Mouse (Mus musculus) liver, postnatal 0 days (tissue): ENCODE results near the gene Gatb. TPM values are rescaled to one million over a fixed set of nuclear protein-coding genes. Genes with fewer than 3 reads are reported as not detected.

Experiments
- ATAC-seq: fragments of 200-750 bp; cut with Nextera tagmentation; 2 replicates; pipeline ENCODE4 v1.8.0; 2017; ENCODE audit warnings: mild to moderate bottlenecking, moderate library complexity
- DNase-seq: peaks from one replicate; pipeline ENCODE4 v3.0.0-alpha.2; 2016
- H3K27ac ChIP-seq: fragments of 300-500 bp; sonication (generic); 2 replicates; pipeline ENCODE4 v1.5.1; 2014; ENCODE audit warnings: antibody characterized with exemption, moderate library complexity, mild to moderate bottlenecking, low read depth
- H3K27me3 ChIP-seq: fragments of 300-500 bp; sonication (generic); 2 replicates; pipeline ENCODE4 v1.6.1; 2014; ENCODE audit warnings: low read length, control low read depth, mixed read lengths; ENCODE audit not compliant: insufficient read depth
- H3K36me3 ChIP-seq: fragments of 300-500 bp; sonication (generic); replicated peaks from 2 replicates; pipeline ENCODE4 v1.6.1; 2014; ENCODE audit warnings: mild to moderate bottlenecking, control low read depth, low read length, moderate library complexity, mixed read lengths; ENCODE audit not compliant: insufficient read depth
- H3K4me1 ChIP-seq: fragments of 300-500 bp; sonication (generic); 2 replicates; pipeline ENCODE4 v1.6.1; 2014; ENCODE audit warnings: antibody characterized with exemption, mild to moderate bottlenecking, control low read depth; ENCODE audit not compliant: insufficient read depth
- H3K4me2 ChIP-seq: fragments of 300-500 bp; sonication (generic); 2 replicates; pipeline ENCODE4 v1.6.1; 2014; ENCODE audit warnings: low read depth, mild to moderate bottlenecking, low read length, moderate library complexity, mixed read lengths
- H3K4me3 ChIP-seq: fragments of 300-500 bp; sonication (generic); 2 replicates; pipeline ENCODE4 v1.5.1; 2014; ENCODE audit warnings: low read depth, low read length
- H3K9ac ChIP-seq: fragments of 300-500 bp; sonication (generic); replicated peaks from 2 replicates; pipeline ENCODE4 v1.6.1; 2014; ENCODE audit warnings: mild to moderate bottlenecking, moderate library complexity
- H3K9me3 ChIP-seq: fragments of 300-500 bp; sonication (generic); 2 replicates; pipeline ENCODE4 v1.6.1; 2016; ENCODE audit warnings: mild to moderate bottlenecking, control low read depth, low read length, mixed read lengths
- CTCF ChIP-seq: sonication (generic); IDR thresholded peaks from 2 replicates; pipeline ENCODE4 v1.5.1; 2016; ENCODE audit warnings: antibody characterized with exemption, low read depth
- EP300 ChIP-seq: IDR thresholded peaks from 2 replicates; pipeline ENCODE4 v1.6.1; 2016; ENCODE audit warnings: antibody characterized with exemption, low read depth, mild to moderate bottlenecking
- WGBS: fragments of 180-500 bp; shearing (Covaris S2); extraction: QIAGEN DNeasy Blood & Tissue Kit; methylation state at CpG from one replicate; pipeline ENCODE4 v1.1.7; 2014; ENCODE audit not compliant: insufficient replicate concordance; 5-methylcytosine and 5-hydroxymethylcytosine counted together
- polyA plus RNA-seq: library from polyadenylated mRNA; unstranded; fragments of >200 nt; fragmentation: Nextera tagmentation; extraction: Ambion mirVana; gene quantifications from 2 replicates; pipeline ENCODE4 v1.2.1, GENCODE M21; 2015

Gatb gene
- 13.0 and 14.6 TPM in 2 replicates for polyA plus RNA-seq

DNA sequence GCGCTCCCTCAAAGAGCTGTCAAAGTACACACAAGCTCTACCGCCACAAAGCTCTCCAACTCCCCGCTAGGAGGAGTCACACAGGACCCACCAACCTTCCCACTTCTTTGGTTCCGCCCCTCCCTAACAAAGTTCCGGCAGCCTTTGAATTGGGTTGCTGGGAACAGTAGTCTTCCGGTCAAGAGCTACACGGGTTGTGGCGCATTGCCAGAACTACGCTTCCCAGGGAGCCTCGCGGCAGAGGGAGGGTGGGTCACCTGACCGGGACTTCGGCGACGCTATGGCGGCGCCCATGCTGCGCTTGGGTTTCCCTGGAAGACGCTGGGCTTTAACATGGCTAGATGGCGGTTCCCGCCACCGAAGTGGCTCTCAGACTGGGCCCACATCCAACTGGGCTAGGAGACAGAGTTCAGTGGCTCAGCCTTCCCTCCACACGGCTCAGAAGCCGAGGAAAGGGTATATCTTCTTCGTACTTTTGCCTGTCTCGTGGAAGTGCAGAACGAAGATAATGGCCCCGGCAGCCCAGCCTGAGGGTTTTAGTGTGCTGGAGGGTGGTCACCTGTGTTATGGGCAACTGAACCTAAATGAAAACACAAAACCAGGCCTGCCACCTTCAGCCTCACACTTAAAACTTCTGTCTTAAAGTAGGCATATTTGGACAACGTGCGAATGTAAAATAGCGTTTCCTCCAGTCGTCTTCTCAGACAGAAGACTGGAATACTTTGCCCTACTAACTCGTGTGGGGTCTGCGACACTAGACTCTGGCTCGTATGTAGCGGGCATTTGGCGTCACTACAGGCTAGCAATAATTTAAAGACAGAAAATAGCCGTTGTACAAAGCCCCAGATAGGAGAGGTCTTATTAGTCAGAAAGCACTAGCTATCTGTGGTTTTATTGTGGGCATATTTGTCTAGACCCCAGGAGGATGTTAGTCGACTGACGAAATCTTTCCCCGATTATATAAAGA lies at the start of gene Gatb:
Gatb (plus strand) TSS at position 256 of the 967 bp plus-strand sequence.
- Histone ChIP-seq H3K9me3 (no peaks in the 10 kb centered on the region), H3K36me3 (peaks cover 9% of the 10 kb centered on the region; the same call in 1 of the 2 replicates), H3K9ac (peak within 1 kb of the TSS; percentile 85), H3K27ac (peak within 1 kb of the TSS; percentile 85), H3K4me1 (peaks cover 4% of the 10 kb centered on the region), H3K27me3 (no peaks in the 10 kb centered on the region), H3K4me2 (peak within 1 kb of the TSS; percentile 93), H3K4me3 (peak within 1 kb of the TSS; percentile 84)
- DNase-seq (peak; percentile 99), ATAC-seq (peak; percentile 100)
- WGBS = 2% methylated on average over 41 of the region's 41 CpGs
- TF ChIP-seq CTCF (peak; percentile 87), EP300 (0 out of 2 replicates have a peak, but pooled peaks have one; percentile 32)

DNA sequence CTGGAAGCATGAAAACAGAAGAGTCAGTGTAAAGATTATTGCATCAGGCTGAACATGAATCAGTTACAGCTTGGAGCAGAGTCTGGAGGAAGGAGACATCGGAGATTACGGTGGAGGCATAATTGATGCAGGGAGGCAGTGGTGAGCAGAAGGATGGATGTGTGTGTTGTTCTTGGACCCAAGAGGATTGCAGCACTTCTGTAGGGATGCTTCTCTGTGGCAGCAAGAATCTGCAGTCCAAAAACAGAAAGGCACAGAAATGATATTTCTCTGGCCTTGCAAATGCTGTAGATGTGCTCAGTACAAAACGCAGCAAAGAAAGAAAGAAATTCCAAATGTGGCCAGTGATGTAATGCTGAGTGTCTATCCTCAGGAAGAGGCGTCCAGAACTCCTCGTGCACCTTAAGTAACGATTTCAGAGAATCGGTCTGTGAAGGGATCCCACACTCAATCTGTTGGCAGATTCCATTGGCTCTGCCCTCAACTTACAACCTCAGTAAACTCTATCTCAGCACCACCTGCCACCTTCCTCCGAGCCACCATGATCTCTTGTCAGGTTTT lies 43.2 kb upstream of the Gatb start:
- 80% methylated on average over 8 of the region's 8 CpGs for WGBS
- no peak overlapping the region for H3K4me2 ChIP-seq
- TF ChIP-seq EP300 = no peak
- no peak for TF ChIP-seq CTCF

DNA sequence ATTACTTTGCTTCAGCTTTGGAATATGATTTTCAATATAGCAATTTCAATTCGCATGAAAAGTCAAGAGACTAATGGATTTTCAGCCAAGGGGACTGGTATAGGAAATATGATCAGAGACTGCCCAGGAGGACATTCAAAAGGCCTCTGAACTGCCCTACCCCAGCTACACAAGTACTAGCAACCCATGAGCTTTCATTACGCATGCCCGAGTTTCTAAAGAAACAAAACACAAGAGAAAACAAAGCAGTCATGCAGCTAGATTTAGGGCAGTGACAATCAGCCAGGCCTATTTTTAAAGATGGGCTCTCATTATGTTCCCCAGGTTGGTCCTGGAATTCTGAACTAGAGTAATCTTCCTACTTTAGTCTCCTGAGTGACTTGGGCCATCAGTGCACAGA lies 41.5 kb upstream of the Gatb start:
- Histone ChIP-seq H3K4me2 (no peak overlapping the region), H3K27ac (no peak overlapping the region), H3K4me1 (no peaks in the 10 kb centered on the region), H3K9me3 (no peaks in the 10 kb centered on the region), H3K4me3 (no peak overlapping the region), H3K27me3 (no peaks in the 10 kb centered on the region), H3K36me3 (no peaks in the 10 kb centered on the region), H3K9ac (no peak overlapping the region)
- ATAC-seq = no peak
- no peak for DNase-seq
- TF ChIP-seq CTCF = no peak
- no peak for TF ChIP-seq EP300
- 77% methylated on average over 3 of the region's 3 CpGs for WGBS

More for the DNA sequence above, 43.2 kb upstream of the Gatb start:
- Histone ChIP-seq H3K4me3 (no peak overlapping the region), H3K4me1 (no peaks in the 10 kb centered on the region), H3K36me3 (no peaks in the 10 kb centered on the region), H3K27me3 (no peaks in the 10 kb centered on the region), H3K27ac (no peak overlapping the region), H3K9me3 (no peaks in the 10 kb centered on the region), H3K9ac (no peak overlapping the region)
- no peak for ATAC-seq
- DNase-seq = no peak

DNA sequence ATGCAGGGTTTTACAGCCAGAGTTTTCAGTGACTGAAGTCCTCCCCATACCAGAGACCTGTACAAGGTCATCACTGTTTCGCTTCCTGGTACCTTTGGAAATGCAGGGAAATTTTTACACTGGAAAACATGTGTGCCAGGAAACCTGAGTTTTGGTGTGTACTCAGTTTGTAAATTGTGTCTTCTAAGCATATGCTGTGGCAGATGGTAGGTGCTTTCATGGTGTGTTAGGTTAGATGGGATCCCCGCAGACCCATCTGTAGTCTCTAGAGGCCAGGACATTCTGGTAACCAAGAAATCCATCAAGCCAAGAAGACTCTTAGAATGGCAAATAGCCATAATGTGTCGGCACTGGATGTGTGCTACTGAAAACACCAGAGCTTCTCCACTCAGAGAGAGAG lies 38.9 kb upstream of the Gatb start:
- Histone ChIP-seq H3K27ac (no peak overlapping the region), H3K36me3 (no peaks in the 10 kb centered on the region), H3K9ac (no peak overlapping the region), H3K9me3 (no peaks in the 10 kb centered on the region), H3K4me3 (no peak overlapping the region), H3K4me1 (no peaks in the 10 kb centered on the region), H3K27me3 (no peaks in the 10 kb centered on the region), H3K4me2 (no peak overlapping the region)
- DNase-seq (no peak), ATAC-seq (no peak)
- TF ChIP-seq EP300 (no peak), CTCF (no peak)
- 86% methylated on average over 3 of the region's 3 CpGs for WGBS

DNA sequence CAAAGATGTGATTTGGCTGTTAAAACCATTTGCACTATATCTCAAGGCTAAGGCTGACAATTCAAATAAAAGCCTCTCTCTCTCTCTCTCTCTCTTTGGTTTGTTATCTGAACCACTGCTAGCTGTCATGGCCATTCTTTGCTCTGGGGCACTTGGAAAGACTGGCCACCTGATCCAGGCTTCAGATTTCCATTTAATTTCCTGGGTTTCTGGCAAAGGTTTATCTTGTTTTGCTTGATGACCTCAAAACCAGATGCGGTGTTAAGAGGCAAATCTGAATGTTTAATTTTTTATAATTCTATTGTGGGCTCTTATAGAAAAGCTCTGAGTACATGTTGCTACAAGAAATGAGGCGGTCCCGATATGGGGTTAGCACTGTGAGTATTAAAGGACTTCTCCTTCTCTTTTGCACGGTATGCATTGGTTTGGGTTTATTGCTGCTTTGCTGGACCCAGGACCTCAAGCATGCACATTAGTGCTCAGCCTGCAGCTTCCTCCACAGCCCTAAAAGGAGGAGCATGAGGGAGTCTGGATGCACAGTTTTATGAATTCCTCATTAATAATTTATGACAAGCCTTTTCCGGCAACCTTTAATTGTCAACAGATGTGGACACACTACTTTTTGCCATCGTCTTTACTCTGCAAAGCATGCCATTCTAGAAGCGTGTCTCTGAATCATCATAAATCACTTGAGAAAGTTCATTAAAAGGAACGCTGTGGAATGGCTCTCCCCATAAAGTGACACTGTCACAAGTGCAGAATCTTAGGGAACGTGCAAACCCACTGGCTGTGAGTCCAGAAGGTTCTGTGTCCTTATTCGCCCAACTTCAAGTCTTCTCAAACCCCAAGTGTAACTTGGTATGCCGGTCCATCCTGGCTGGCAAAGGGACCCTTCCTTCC lies 38.0 kb upstream of the Gatb start:
- Histone ChIP-seq H3K27ac (no peak overlapping the region), H3K27me3 (no peaks in the 10 kb centered on the region), H3K36me3 (no peaks in the 10 kb centered on the region), H3K9me3 (no peaks in the 10 kb centered on the region), H3K4me3 (no peak overlapping the region), H3K9ac (no peak overlapping the region), H3K4me2 (no peak overlapping the region), H3K4me1 (no peaks in the 10 kb centered on the region)
- no peak for ATAC-seq
- 73% methylated on average over 11 of the region's 11 CpGs for WGBS
- no peak for DNase-seq
- TF ChIP-seq CTCF (no peak), EP300 (no peak)

DNA sequence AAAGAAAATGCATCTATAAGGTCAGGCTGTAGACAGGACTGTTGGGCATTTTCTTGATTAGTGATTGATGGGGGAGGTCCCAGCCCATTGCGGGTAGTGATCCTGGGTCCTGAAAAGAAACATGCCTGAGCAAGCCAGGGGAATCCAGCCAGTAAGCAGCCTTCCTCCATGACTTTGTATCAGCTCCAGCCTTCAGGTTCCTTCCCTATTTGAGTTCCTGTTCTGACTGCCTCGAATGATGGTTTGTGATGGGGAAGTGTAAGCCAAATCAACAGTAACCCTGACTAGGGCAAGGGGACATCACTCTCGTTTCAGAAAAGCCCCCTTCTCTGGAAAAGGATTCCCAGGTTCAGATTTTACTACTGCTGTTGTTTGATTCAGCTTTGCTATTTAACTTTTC lies 31.2 kb upstream of the Gatb start:
- no peaks in the 10 kb centered on the region for H3K9me3 ChIP-seq
- H3K4me1 ChIP-seq = no peaks in the 10 kb centered on the region
- TF ChIP-seq EP300 = no peak
- no peak for TF ChIP-seq CTCF
- no peaks in the 10 kb centered on the region for H3K27me3 ChIP-seq
- no peak overlapping the region for H3K27ac ChIP-seq
- WGBS = 26% methylated on average over 3 of the region's 3 CpGs
- H3K4me3 ChIP-seq = no peak overlapping the region
- ATAC-seq = no peak
- no peaks in the 10 kb centered on the region for H3K36me3 ChIP-seq
- H3K9ac ChIP-seq = no peak overlapping the region
- no peak for DNase-seq
- no peak overlapping the region for H3K4me2 ChIP-seq
